Mouse (Mus musculus): ENCODE measurements around the gene Rbfox2. TPM values are rescaled to one million over a fixed set of nuclear protein-coding genes. Genes with fewer than 3 reads are reported as not detected.

Rbfox2 gene
- polyA plus RNA-seq (2015; fragmentation: Nextera tagmentation; extraction: Ambion mirVana), result 23.2 and 24.4 TPM in 2 replicates

GRCm38 (mm10) chr15:77306547-77307261 lies at the start of gene Rbfox2:
Rbfox2 (minus strand) TSS chr15:77307004.
- no peaks in the 10 kb centered on the region for H3K9me3 ChIP-seq (ENCODE audit: control insufficient read depth, low read length)
- H3K4me1 ChIP-seq (replicated peaks; ENCODE audit: control insufficient read depth, insufficient read depth), result peaks cover 7% of the 10 kb centered on the region
- DNase-seq (ENCODE audit: low spot score) (peak; percentile 97), ATAC-seq (ENCODE audit: low FRiP score, low TSS enrichment) (peak; percentile 98)
- WGBS, result 0% methylated on average over 65 of the region's 90 CpGs
- peak within 1 kb of the TSS; percentile 99 for H3K27ac ChIP-seq (replicated peaks)
- TF ChIP-seq EP300 (optimal IDR thresholded peaks at IDR 0.05) (no peak), CTCF (IDR thresholded peaks at IDR 0.05; ENCODE audit: low read depth) (no peak; the same call in 1 of the 2 replicates)
- peak within 1 kb of the TSS; percentile 98 for H3K9ac ChIP-seq (ENCODE audit: low read length)
- no peaks in the 10 kb centered on the region for H3K36me3 ChIP-seq (ENCODE audit: control insufficient read depth, insufficient read depth, low read length)
- H3K27me3 ChIP-seq (ENCODE audit: control insufficient read depth, insufficient read depth, low read length), result no peaks in the 10 kb centered on the region
- H3K4me2 ChIP-seq (replicated peaks; ENCODE audit: low read depth), result peak within 1 kb of the TSS; percentile 75
- H3K4me3 ChIP-seq (ENCODE audit: low read depth, low read length), result peak within 1 kb of the TSS; percentile 93

- Histone ChIP-seq H3K4me1 (replicated peaks; ENCODE audit: control insufficient read depth, insufficient read depth) (no peaks in the 10 kb centered on the region), H3K9ac (ENCODE audit: low read length) (no peak overlapping the region), H3K36me3 (ENCODE audit: control insufficient read depth, insufficient read depth, low read length) (no peaks in the 10 kb centered on the region), H3K27me3 (ENCODE audit: control insufficient read depth, insufficient read depth, low read length) (no peaks in the 10 kb centered on the region), H3K27ac (replicated peaks) (no peak overlapping the region), H3K4me2 (replicated peaks; ENCODE audit: low read depth) (no peak overlapping the region), H3K4me3 (ENCODE audit: low read depth, low read length) (no peak overlapping the region), H3K9me3 (ENCODE audit: control insufficient read depth, low read length) (no peaks in the 10 kb centered on the region)
- TF ChIP-seq EP300 (optimal IDR thresholded peaks at IDR 0.05), result no peak
- ATAC-seq (ENCODE audit: low FRiP score, low TSS enrichment) (no peak), DNase-seq (ENCODE audit: low spot score) (no peak)
- 18% methylated on average over 11 of the region's 11 CpGs for WGBS
Measured at GRCm38 (mm10) chr15:77356248-77356810, 49.5 kb upstream of the Rbfox2 start.

- Histone ChIP-seq H3K27me3 (ENCODE audit: control insufficient read depth, insufficient read depth, low read length) (no peaks in the 10 kb centered on the region), H3K4me3 (ENCODE audit: low read depth, low read length) (no peak overlapping the region), H3K36me3 (ENCODE audit: control insufficient read depth, insufficient read depth, low read length) (no peaks in the 10 kb centered on the region), H3K27ac (replicated peaks) (no peak overlapping the region), H3K4me2 (replicated peaks; ENCODE audit: low read depth) (no peak overlapping the region), H3K4me1 (replicated peaks; ENCODE audit: control insufficient read depth, insufficient read depth) (no peaks in the 10 kb centered on the region), H3K9me3 (ENCODE audit: control insufficient read depth, low read length) (no peaks in the 10 kb centered on the region), H3K9ac (ENCODE audit: low read length) (no peak overlapping the region)
- WGBS, result 75% methylated on average over 6 of the region's 6 CpGs
- no peak for DNase-seq (ENCODE audit: low spot score)
- TF ChIP-seq EP300 (optimal IDR thresholded peaks at IDR 0.05) (no peak), CTCF (IDR thresholded peaks at IDR 0.05; ENCODE audit: low read depth) (no peak)
- no peak for ATAC-seq (ENCODE audit: low FRiP score, low TSS enrichment)
Measured at GRCm38 (mm10) chr15:77354848-77355551, 48.2 kb upstream of the Rbfox2 start.

- Histone ChIP-seq H3K9me3 (ENCODE audit: control insufficient read depth, low read length) (no peaks in the 10 kb centered on the region), H3K27me3 (ENCODE audit: control insufficient read depth, insufficient read depth, low read length) (no peaks in the 10 kb centered on the region), H3K4me2 (replicated peaks; ENCODE audit: low read depth) (no peak overlapping the region), H3K4me3 (ENCODE audit: low read depth, low read length) (no peak overlapping the region), H3K27ac (replicated peaks) (no peak overlapping the region), H3K4me1 (replicated peaks; ENCODE audit: control insufficient read depth, insufficient read depth) (no peaks in the 10 kb centered on the region), H3K36me3 (ENCODE audit: control insufficient read depth, insufficient read depth, low read length) (no peaks in the 10 kb centered on the region), H3K9ac (ENCODE audit: low read length) (no peak overlapping the region)
- no peak for ATAC-seq (ENCODE audit: low FRiP score, low TSS enrichment)
- DNase-seq (ENCODE audit: low spot score), result no peak
- TF ChIP-seq CTCF (IDR thresholded peaks at IDR 0.05; ENCODE audit: low read depth) (no peak), EP300 (optimal IDR thresholded peaks at IDR 0.05) (no peak)
- 56% methylated on average over 4 of the region's 4 CpGs for WGBS
Measured at GRCm38 (mm10) chr15:77354496-77354847, 47.7 kb upstream of the Rbfox2 start.

- TF ChIP-seq EP300 (optimal IDR thresholded peaks at IDR 0.05) (no peak), CTCF (IDR thresholded peaks at IDR 0.05; ENCODE audit: low read depth) (no peak)
- H3K9me3 ChIP-seq (ENCODE audit: control insufficient read depth, low read length), result no peaks in the 10 kb centered on the region
- H3K36me3 ChIP-seq (ENCODE audit: control insufficient read depth, insufficient read depth, low read length), result no peaks in the 10 kb centered on the region
- H3K4me3 ChIP-seq (ENCODE audit: low read depth, low read length), result no peak overlapping the region
- no peak overlapping the region for H3K9ac ChIP-seq (ENCODE audit: low read length)
- 17% methylated on average over 4 of the region's 4 CpGs for WGBS
- no peak overlapping the region for H3K4me2 ChIP-seq (replicated peaks; ENCODE audit: low read depth)
- DNase-seq (ENCODE audit: low spot score) (no peak), ATAC-seq (ENCODE audit: low FRiP score, low TSS enrichment) (no peak)
- H3K27me3 ChIP-seq (ENCODE audit: control insufficient read depth, insufficient read depth, low read length), result no peaks in the 10 kb centered on the region
- no peak overlapping the region for H3K27ac ChIP-seq (replicated peaks)
- no peaks in the 10 kb centered on the region for H3K4me1 ChIP-seq (replicated peaks; ENCODE audit: control insufficient read depth, insufficient read depth)
Measured at GRCm38 (mm10) chr15:77353764-77354163, 47.0 kb upstream of the Rbfox2 start.

- DNase-seq (ENCODE audit: low spot score), result no peak
- Histone ChIP-seq H3K9me3 (ENCODE audit: control insufficient read depth, low read length) (no peaks in the 10 kb centered on the region), H3K4me2 (replicated peaks; ENCODE audit: low read depth) (no peak overlapping the region), H3K27ac (replicated peaks) (no peak overlapping the region), H3K36me3 (ENCODE audit: control insufficient read depth, insufficient read depth, low read length) (no peaks in the 10 kb centered on the region), H3K27me3 (ENCODE audit: control insufficient read depth, insufficient read depth, low read length) (no peaks in the 10 kb centered on the region), H3K9ac (ENCODE audit: low read length) (no peak overlapping the region), H3K4me1 (replicated peaks; ENCODE audit: control insufficient read depth, insufficient read depth) (no peaks in the 10 kb centered on the region), H3K4me3 (ENCODE audit: low read depth, low read length) (no peak overlapping the region)
- 0 out of 2 replicates have a peak, but pooled peaks have one; percentile 9 for ATAC-seq (ENCODE audit: low FRiP score, low TSS enrichment)
- TF ChIP-seq EP300 (optimal IDR thresholded peaks at IDR 0.05), result no peak
- no peak for TF ChIP-seq CTCF (IDR thresholded peaks at IDR 0.05; ENCODE audit: low read depth)
- WGBS, result 68% methylated on average over 7 of the region's 7 CpGs
Measured at GRCm38 (mm10) chr15:77352863-77353262, 46.1 kb upstream of the Rbfox2 start.
